46 mouse cellular contexts compared by ENCODE assay signal in genomic region chrX:74070794-74071193, GRCm38 (mm10). TPM values are rescaled to one million over a fixed set of nuclear protein-coding genes. Genes with fewer than 3 reads are reported as not detected.
"Had no signal": no experiment of that assay in that cellular context is flagged by ENCODE, and none has a peak within 500 bp of the region (broad histone marks: within the 10 kb centered on the region; RNA-seq: fewer than 3 reads in every experiment).

No protein-coding gene starts in this region.

- H3K4me3 ChIP-seq: heart, embryonic 12.5 days; heart, embryonic 13.5 days; heart, embryonic 15.5 days; hindbrain, embryonic 10.5 days; hindbrain, embryonic 12.5 days; hindbrain, embryonic 13.5 days; hindbrain, embryonic 15.5 days; intestine, embryonic 15.5 days; kidney, embryonic 15.5 days; layer of hippocampus, adult 2 months; left cerebral cortex, adult 2 months had no signal

- H3K27me3 ChIP-seq: heart, embryonic 12.5 days; heart, embryonic 13.5 days; heart, embryonic 15.5 days; hindbrain, embryonic 12.5 days; hindbrain, embryonic 13.5 days; hindbrain, embryonic 15.5 days; intestine, embryonic 15.5 days had no signal

- H3K27ac ChIP-seq: heart, embryonic 13.5 days; heart, embryonic 15.5 days; hindbrain, embryonic 10.5 days; hindbrain, embryonic 12.5 days; hindbrain, embryonic 13.5 days; hindbrain, embryonic 14.5 days; hindbrain, embryonic 15.5 days; hindbrain, postnatal 0 days; intestine, embryonic 15.5 days; kidney, embryonic 15.5 days; kidney, postnatal 0 days; layer of hippocampus, adult 2 months; left cerebral cortex, adult 2 months had no signal

- H3K36me3 ChIP-seq: heart, embryonic 12.5 days; heart, embryonic 15.5 days; hindbrain, embryonic 12.5 days; hindbrain, embryonic 13.5 days; hindbrain, embryonic 15.5 days; intestine, embryonic 15.5 days had no signal

- DNase-seq: heart, postnatal 14 days; heart, postnatal 36 days; heart, postnatal 4 days; kidney, adult 11 months; kidney, adult 18-20 months; kidney, adult 2 months; kidney, adult 8-10 months; kidney, adult 9 months; kidney, postnatal 10 days; kidney, postnatal 14 days; kidney, postnatal 25 days; kidney, postnatal 36 days; kidney, postnatal 4 days; layer of hippocampus, adult 9-11 months; layer of hippocampus, postnatal 36 days had no signal

- H3K9ac ChIP-seq: heart, embryonic 12.5 days; heart, embryonic 13.5 days; heart, embryonic 15.5 days; hindbrain, embryonic 12.5 days; hindbrain, embryonic 13.5 days; hindbrain, embryonic 14.5 days; hindbrain, embryonic 15.5 days; intestine, embryonic 15.5 days; kidney, embryonic 15.5 days had no signal

- H3K9me3 ChIP-seq: heart, embryonic 12.5 days; heart, embryonic 13.5 days; heart, embryonic 15.5 days; hindbrain, embryonic 10.5 days; hindbrain, embryonic 12.5 days; hindbrain, embryonic 13.5 days; hindbrain, embryonic 15.5 days; intestine, embryonic 15.5 days; kidney, embryonic 15.5 days had no signal

- ATAC-seq: hindbrain, embryonic 16.5 days; hindbrain, postnatal 0 days; inflammation-experienced regulatory T-cells, adult 6 months; intestine, embryonic 15.5 days; intestine, embryonic 16.5 days; intestine, postnatal 0 days had no signal

- H3K4me1 ChIP-seq: heart, embryonic 12.5 days; heart, embryonic 15.5 days; hindbrain, embryonic 10.5 days; hindbrain, embryonic 12.5 days; hindbrain, embryonic 13.5 days; hindbrain, embryonic 15.5 days; intestine, embryonic 15.5 days; kidney, embryonic 15.5 days had no signal

RNA-seq across cellular contexts. Expression of gene Opn1mw, which starts 56.5 kb away (rescaled TPM):
- total RNA-seq: heart, postnatal 14 days; heart, postnatal 25 days; heart, postnatal 36 days; heart, postnatal 4 days; hematopoietic stem cell, adult 5-6 weeks; hindbrain, postnatal 0 days; layer of hippocampus, postnatal 10 days; layer of hippocampus, postnatal 14 days; left cerebral cortex, postnatal 10 days had no signal
- polyA plus RNA-seq: heart, embryonic 12.5 days; heart, embryonic 13.5 days; heart, embryonic 14.5 days; heart, embryonic 15.5 days; heart, embryonic 16.5 days; heart, postnatal 0 days; hindbrain, embryonic 10.5 days; hindbrain, embryonic 11.5 days; hindbrain, embryonic 12.5 days; hindbrain, embryonic 13.5 days; hindbrain, embryonic 14.5 days; hindbrain, embryonic 15.5 days; hindbrain, embryonic 16.5 days; hindbrain, postnatal 0 days; inflammation-experienced regulatory T-cells, adult 6 months; intestine, embryonic 14.5 days; intestine, embryonic 15.5 days; intestine, embryonic 16.5 days; intestine, postnatal 0 days; kidney, adult 2 months; kidney, embryonic 14.5 days; kidney, embryonic 15.5 days; kidney, embryonic 16.5 days; kidney, postnatal 0 days; large intestine, adult 2 months had no signal
